Mouse (Mus musculus): ENCODE measurements around the gene Mapkap1. TPM values are rescaled to one million over a fixed set of nuclear protein-coding genes. Genes with fewer than 3 reads are reported as not detected.

Mapkap1 gene
- polyA plus RNA-seq, 1 experiment from 2014 or later, result 93.3 TPM

- Histone ChIP-seq H3K36me3 (ENCODE audit: insufficient read depth) (no peaks in the 10 kb centered on the region), H3K27ac (ENCODE audit: low read depth) (no peak overlapping the region), H3K9ac (no peak overlapping the region), H3K27me3 (ENCODE audit: insufficient read depth, low read length) (no peaks in the 10 kb centered on the region), H3K4me3 (ENCODE audit: low read depth, low read length) (no peak overlapping the region), H3K4me2 (no peak overlapping the region), H3K9me3 (ENCODE audit: low read depth, low read length) (no peaks in the 10 kb centered on the region), H3K4me1 (ENCODE audit: insufficient read depth) (peaks cover 45% of the 10 kb centered on the region)
- no peak for TF ChIP-seq CTCF (IDR thresholded peaks at IDR 0.05; ENCODE audit: low read depth)
- no peak for DNase-seq
- no peak for ATAC-seq (ENCODE audit: insufficient read depth)
These were observed 121.9 kb downstream of the Mapkap1 start for GRCm38 (mm10) chr2:34528491-34528890.

GRCm38 (mm10) chr2:34530042-34530441, 123.5 kb downstream of the Mapkap1 start:
- ATAC-seq (ENCODE audit: insufficient read depth) (no peak), DNase-seq (peak; percentile 51)
- no peak overlapping the region for H3K9ac ChIP-seq
- H3K9me3 ChIP-seq (ENCODE audit: low read depth, low read length), result no peaks in the 10 kb centered on the region
- peak; percentile 56 for TF ChIP-seq CTCF (IDR thresholded peaks at IDR 0.05; ENCODE audit: low read depth)
- 62% methylated on average over 3 of the region's 3 CpGs for WGBS
- no peak overlapping the region for H3K4me2 ChIP-seq
- H3K27me3 ChIP-seq (ENCODE audit: insufficient read depth, low read length), result no peaks in the 10 kb centered on the region
- no peak overlapping the region for H3K27ac ChIP-seq (ENCODE audit: low read depth)
- peaks cover 45% of the 10 kb centered on the region for H3K4me1 ChIP-seq (ENCODE audit: insufficient read depth)
- H3K4me3 ChIP-seq (ENCODE audit: low read depth, low read length), result no peak overlapping the region
- H3K36me3 ChIP-seq (ENCODE audit: insufficient read depth), result no peaks in the 10 kb centered on the region

- Histone ChIP-seq H3K27me3 (ENCODE audit: insufficient read depth, low read length) (0 out of 2 replicates have a peak, but pooled peaks cover 4% of the 10 kb centered on the region), H3K36me3 (ENCODE audit: insufficient read depth) (no peaks in the 10 kb centered on the region), H3K9me3 (ENCODE audit: low read depth, low read length) (no peaks in the 10 kb centered on the region), H3K27ac (ENCODE audit: low read depth) (peak overlapping the region; percentile 58; the same call in 1 of the 2 replicates), H3K4me2 (0 out of 2 replicates have a peak overlapping the region, but pooled peaks have one; percentile 13), H3K4me3 (ENCODE audit: low read depth, low read length) (no peak overlapping the region), H3K9ac (no peak overlapping the region), H3K4me1 (ENCODE audit: insufficient read depth) (peaks cover 41% of the 10 kb centered on the region)
- no peak for TF ChIP-seq CTCF (IDR thresholded peaks at IDR 0.05; ENCODE audit: low read depth)
- ATAC-seq (ENCODE audit: insufficient read depth), result peak; percentile 92
- peak; percentile 94 for DNase-seq
- WGBS, result 21% methylated on average over 3 of the region's 3 CpGs
These were observed 125.3 kb downstream of the Mapkap1 start for GRCm38 (mm10) chr2:34531801-34532298.

GRCm38 (mm10) chr2:34532394-34532793, 125.8 kb downstream of the Mapkap1 start:
- peaks cover 35% of the 10 kb centered on the region for H3K4me1 ChIP-seq (ENCODE audit: insufficient read depth)
- H3K27me3 ChIP-seq (ENCODE audit: insufficient read depth, low read length), result 0 out of 2 replicates have a peak, but pooled peaks cover 4% of the 10 kb centered on the region
- H3K4me3 ChIP-seq (ENCODE audit: low read depth, low read length), result no peak overlapping the region
- H3K27ac ChIP-seq (ENCODE audit: low read depth), result peak overlapping the region; percentile 48; the same call in 1 of the 2 replicates
- H3K36me3 ChIP-seq (ENCODE audit: insufficient read depth), result no peaks in the 10 kb centered on the region
- ATAC-seq (ENCODE audit: insufficient read depth) (no peak), DNase-seq (no peak)
- WGBS, result 55% methylated on average over 1 of the region's 1 CpGs
- H3K9me3 ChIP-seq (ENCODE audit: low read depth, low read length), result no peaks in the 10 kb centered on the region
- H3K9ac ChIP-seq, result no peak overlapping the region
- TF ChIP-seq CTCF (IDR thresholded peaks at IDR 0.05; ENCODE audit: low read depth), result no peak
- no peak overlapping the region for H3K4me2 ChIP-seq

- H3K27me3 ChIP-seq (ENCODE audit: insufficient read depth, low read length), result 0 out of 2 replicates have a peak, but pooled peaks cover 4% of the 10 kb centered on the region
- H3K4me1 ChIP-seq (ENCODE audit: insufficient read depth), result peaks cover 29% of the 10 kb centered on the region
- TF ChIP-seq CTCF (IDR thresholded peaks at IDR 0.05; ENCODE audit: low read depth), result no peak
- no peak overlapping the region for H3K27ac ChIP-seq (ENCODE audit: low read depth)
- no peaks in the 10 kb centered on the region for H3K9me3 ChIP-seq (ENCODE audit: low read depth, low read length)
- H3K9ac ChIP-seq, result no peak overlapping the region
- ATAC-seq (ENCODE audit: insufficient read depth), result no peak
- H3K4me3 ChIP-seq (ENCODE audit: low read depth, low read length), result no peak overlapping the region
- no peak for DNase-seq
- no peaks in the 10 kb centered on the region for H3K36me3 ChIP-seq (ENCODE audit: insufficient read depth)
- H3K4me2 ChIP-seq, result no peak overlapping the region
These were observed 126.7 kb downstream of the Mapkap1 start for GRCm38 (mm10) chr2:34533281-34533680.

- Histone ChIP-seq H3K4me2 (no peak overlapping the region), H3K9me3 (ENCODE audit: low read depth, low read length) (no peaks in the 10 kb centered on the region)
- WGBS, result 25% methylated on average over 12 of the region's 12 CpGs
These were observed 128.4 kb downstream of the Mapkap1 start for GRCm38 (mm10) chr2:34534996-34535395.

GRCm38 (mm10) chr2:34537356-34537755, 130.8 kb downstream of the Mapkap1 start:
- no peak overlapping the region for H3K27ac ChIP-seq (ENCODE audit: low read depth)
- H3K36me3 ChIP-seq (ENCODE audit: insufficient read depth), result no peaks in the 10 kb centered on the region
- ATAC-seq (ENCODE audit: insufficient read depth), result no peak
- no peak for TF ChIP-seq CTCF (IDR thresholded peaks at IDR 0.05; ENCODE audit: low read depth)
- H3K4me2 ChIP-seq, result no peak overlapping the region
- H3K4me1 ChIP-seq (ENCODE audit: insufficient read depth), result peaks cover 7% of the 10 kb centered on the region
- H3K4me3 ChIP-seq (ENCODE audit: low read depth, low read length), result no peak overlapping the region
- no peaks in the 10 kb centered on the region for H3K9me3 ChIP-seq (ENCODE audit: low read depth, low read length)
- 78% methylated on average over 3 of the region's 3 CpGs for WGBS
- DNase-seq, result no peak
- H3K27me3 ChIP-seq (ENCODE audit: insufficient read depth, low read length), result 0 out of 2 replicates have a peak, but pooled peaks cover 4% of the 10 kb centered on the region
- H3K9ac ChIP-seq, result no peak overlapping the region

More at GRCm38 (mm10) chr2:34534996-34535395, 128.4 kb downstream of the Mapkap1 start:
- TF ChIP-seq CTCF (IDR thresholded peaks at IDR 0.05; ENCODE audit: low read depth), result no peak
- no peak overlapping the region for H3K4me3 ChIP-seq (ENCODE audit: low read depth, low read length)
- no peak overlapping the region for H3K27ac ChIP-seq (ENCODE audit: low read depth)
- ATAC-seq (ENCODE audit: insufficient read depth), result no peak
- DNase-seq, result peak; percentile 80
- H3K27me3 ChIP-seq (ENCODE audit: insufficient read depth, low read length), result 0 out of 2 replicates have a peak, but pooled peaks cover 4% of the 10 kb centered on the region
- H3K36me3 ChIP-seq (ENCODE audit: insufficient read depth), result no peaks in the 10 kb centered on the region
- no peak overlapping the region for H3K9ac ChIP-seq
- H3K4me1 ChIP-seq (ENCODE audit: insufficient read depth), result peaks cover 26% of the 10 kb centered on the region

Data from lung, embryonic 14.5 days (tissue).